Mouse (Mus musculus): ENCODE data around the gene Lce1a1.
"Not testable (repeated sequence)": the region's sequence is repeated elsewhere in the genome, so short reads cannot be mapped to it uniquely, and the experiment has no call there.

Gene Lce1a1

GRCm38 (mm10) chr3:92648207-92648606 is at the start of gene Lce1a1:
Gene Lce1a1, minus strand, starts transcription at chr3:92648307.
- DNase-seq = no peak

- no peak for DNase-seq
These were observed 46.5 kb upstream of the Lce1a1 start for GRCm38 (mm10) chr3:92694613-92695012.

DNA sequence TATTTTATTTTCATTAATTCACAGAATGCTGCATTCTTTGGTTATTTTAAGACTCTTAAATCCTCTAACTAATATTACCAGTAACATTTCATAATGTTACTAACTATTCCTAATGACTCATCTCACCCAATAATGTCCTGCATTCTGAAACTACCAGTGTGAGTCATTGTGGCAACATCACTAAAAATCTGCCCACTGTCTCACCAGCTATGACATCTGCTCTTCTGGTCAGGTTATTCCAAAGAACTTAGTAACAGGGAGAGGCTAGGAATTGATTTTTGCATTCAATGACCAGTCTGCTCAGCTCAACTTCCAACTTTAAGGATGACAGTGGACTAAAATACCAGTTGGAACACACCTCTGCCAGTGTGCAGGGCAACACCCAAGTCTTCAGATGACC is 43.6 kb upstream of the Lce1a1 start:
- no peak for DNase-seq

- DNase-seq = not testable (repeated sequence)
These were observed 41.0 kb upstream of the Lce1a1 start for GRCm38 (mm10) chr3:92689154-92689553.

- no peak for DNase-seq
These were observed 39.0 kb upstream of the Lce1a1 start, which contains the start of gene Lce1d for GRCm38 (mm10) chr3:92687110-92687509. Gene Lce1d, minus strand, starts transcription at chr3:92687210.

- no peak for DNase-seq
These were observed 30.8 kb upstream of the Lce1a1 start, which contains the start of gene Lce1c for GRCm38 (mm10) chr3:92678947-92679346. Gene Lce1c, plus strand, starts transcription at chr3:92679247.

DNA sequence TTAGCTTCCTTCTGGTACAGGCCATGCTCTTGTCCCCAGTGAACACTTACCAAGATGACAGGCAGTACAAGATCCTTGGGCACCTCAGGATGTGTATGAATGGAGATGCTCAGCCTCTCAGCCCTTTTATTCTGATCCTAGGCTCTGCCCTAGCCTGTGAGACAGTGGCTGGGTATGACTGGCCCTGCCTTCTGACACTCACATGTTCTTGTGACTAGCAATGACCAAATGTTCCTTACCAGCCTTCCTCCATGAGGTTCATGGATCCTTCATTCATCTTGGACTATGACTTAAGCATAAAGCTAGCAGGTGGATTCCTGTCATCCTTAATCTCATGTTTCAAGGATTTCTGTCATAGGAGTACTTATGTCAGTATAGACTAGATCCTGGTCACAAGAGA is 22.1 kb upstream of the Lce1a1 start, which contains the start of gene Lce1a2:
TSS of gene Lce1a2 (minus strand) at position 101 of the 400 bp plus-strand sequence.
- DNase-seq = no peak

GRCm38 (mm10) chr3:92656826-92657225 is 8.7 kb upstream of the Lce1a1 start, which contains the start of gene Lce1b:
Gene Lce1b, minus strand, starts transcription at chr3:92656926.
- DNase-seq = no peak

DNA sequence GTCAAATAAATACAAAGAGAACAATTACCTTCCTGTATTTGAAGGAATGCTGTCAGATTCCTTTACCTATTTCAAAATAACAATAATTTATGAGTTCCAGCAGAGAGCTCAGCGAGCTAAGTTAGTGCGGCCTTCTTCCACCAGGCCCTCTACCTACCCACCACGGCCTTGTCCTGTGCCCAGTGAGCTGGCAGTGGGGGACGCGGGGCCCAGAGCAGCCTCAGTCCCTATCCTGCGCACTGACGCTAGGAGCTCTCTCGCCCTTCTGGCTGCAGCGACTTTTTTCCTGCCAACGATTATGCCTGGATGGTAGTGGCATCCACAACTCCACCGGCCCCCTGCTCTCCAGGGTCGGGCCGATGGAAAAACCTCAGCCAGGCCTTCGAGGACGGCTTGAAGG is 8.3 kb downstream of the Lce1a1 start:
- DNase-seq = no peak

DNA sequence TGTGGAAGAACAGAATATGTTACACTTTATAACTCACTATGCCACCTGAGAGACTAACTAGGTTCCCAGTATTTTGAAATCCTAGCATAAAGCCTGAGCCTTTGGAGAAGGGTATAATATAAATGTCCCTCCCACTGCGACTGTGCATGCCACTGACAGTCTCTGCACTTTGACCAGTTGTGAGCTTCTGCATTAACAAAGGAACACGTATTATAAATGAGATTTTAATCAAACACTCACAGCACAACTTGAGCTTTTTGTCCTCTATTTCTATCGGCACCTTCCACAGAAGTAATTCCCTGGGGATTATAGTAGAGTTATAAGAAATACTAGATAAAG is 9.5 kb downstream of the Lce1a1 start:
- no peak for DNase-seq

DNA sequence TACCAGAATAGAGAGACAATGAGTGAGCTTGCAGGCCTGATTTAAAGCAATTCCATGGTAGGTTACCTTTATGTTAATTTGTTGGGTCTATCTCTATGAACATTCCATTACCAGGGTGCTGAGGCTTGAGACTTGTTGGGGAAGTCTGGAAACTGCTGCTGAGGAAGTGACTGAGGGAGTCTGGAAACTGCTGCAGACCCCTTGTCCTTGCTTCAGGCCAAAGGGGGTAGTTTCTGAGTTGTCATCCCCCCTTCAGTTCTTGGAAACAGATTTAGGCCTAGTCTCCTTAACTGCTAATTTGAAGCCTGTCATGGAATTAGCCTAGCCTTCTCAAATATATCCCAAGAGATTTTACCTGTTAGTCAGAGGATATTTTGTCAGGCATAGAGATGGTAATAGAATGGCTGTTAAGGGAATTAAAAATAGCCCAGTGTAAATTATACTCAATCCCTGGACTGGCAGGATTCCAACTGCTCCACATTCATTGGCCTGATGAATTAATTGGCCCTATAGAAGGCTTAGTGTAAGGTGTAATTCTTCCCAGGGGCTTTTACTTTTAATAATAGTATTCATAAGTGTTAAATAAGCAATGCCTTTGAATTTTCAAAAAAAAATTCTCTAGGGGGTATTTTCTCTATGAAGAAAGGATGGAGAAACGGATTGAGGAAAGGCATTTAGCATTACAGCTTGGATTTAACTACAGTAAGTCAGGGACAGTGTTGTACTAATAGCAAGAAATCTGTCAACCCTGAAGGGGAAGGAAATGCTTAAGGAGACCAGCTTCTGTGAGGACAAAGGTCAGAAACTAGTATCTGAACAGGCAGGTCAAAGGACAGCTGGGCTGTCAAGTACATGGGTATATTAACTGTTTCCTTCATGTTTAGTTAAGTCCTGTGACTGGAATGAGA is 10.1 kb downstream of the Lce1a1 start:
- DNase-seq = peak; percentile 17

- no peak for DNase-seq
These were observed 26.5 kb downstream of the Lce1a1 start, which contains the start of gene Lce6a for GRCm38 (mm10) chr3:92621560-92621959. Gene Lce6a, minus strand, starts transcription at chr3:92621660.

- no peak for DNase-seq
These were observed 38.3 kb downstream of the Lce1a1 start for GRCm38 (mm10) chr3:92609804-92610203.

GRCm38 (mm10) chr3:92607392-92607791 is 40.7 kb downstream of the Lce1a1 start, which contains the start of gene 2210017I01Rik:
Gene 2210017I01Rik, minus strand, starts transcription at chr3:92607492.
- DNase-seq = no peak

DNA sequence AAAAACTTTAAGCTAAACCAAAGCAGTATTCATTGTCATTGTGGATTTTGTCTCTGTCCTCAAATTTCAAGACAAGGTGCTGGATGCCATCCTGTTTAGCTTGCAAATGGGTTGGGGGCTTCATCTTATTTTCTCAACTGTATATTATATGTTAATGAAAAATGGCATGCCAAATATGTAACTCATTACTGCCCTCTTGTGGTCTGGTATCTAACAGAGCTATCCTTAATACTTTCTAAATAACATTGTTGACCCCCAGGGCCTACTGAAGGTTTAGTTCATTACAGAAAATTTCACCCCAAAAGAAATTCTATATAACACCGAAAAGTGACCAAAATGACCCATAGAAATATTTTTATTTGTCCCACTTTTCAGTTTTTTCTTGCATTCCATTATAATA is 45.9 kb downstream of the Lce1a1 start:
- DNase-seq = no peak

DNA sequence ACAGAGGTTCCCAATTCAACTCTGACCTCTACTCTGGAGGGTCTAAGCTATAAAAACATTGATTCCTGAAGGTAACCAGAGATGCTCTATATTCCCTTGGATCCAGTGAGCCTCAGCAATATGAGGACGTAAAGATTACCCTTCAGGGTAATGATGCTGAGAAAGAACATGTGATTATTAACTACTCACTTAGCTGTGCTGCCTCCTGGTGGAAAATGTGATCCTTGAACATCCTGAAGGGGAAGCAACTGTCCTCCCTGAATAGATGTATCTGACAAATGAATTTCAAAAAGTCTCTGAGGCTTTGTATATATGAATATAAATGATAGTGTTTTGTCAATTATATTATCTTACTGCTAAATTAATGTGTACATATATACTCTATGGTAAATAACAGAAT is 47.7 kb downstream of the Lce1a1 start:
- no peak for DNase-seq

DNA sequence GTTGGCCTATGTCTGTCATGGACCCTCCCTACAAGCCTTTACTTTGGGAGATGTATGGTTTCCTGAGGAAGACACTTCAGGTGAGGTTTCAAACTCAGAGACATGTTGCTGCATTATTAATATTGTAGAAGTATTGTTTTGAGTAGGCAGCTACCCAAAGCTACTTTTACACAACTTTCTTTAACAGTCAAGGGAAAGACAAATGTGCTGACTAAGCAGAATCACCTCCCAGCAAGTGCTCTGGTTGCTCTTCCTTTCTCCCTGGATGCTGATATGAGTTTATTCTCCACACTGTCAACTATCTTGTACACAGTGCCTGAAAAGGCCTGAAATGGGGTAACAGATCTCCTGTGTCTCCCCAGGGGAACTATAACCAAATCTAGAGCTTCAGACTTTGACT is 48.1 kb downstream of the Lce1a1 start:
- DNase-seq = no peak

GRCm38 (mm10) chr3:92598429-92598828 is 49.7 kb downstream of the Lce1a1 start:
- no peak for DNase-seq
